Mouse (Mus musculus) intestine, postnatal 0 days (tissue): Measurements from ENCODE around the gene Mrc2. TPM values are rescaled to one million over a fixed set of nuclear protein-coding genes. Genes with fewer than 3 reads are reported as not detected.
A peak's percentile ranks its signal among the peaks of the same experiment; 100 is the strongest.

Experiments
- ATAC-seq: fragments of 200-750 bp; cut with Nextera tagmentation; 2 replicates; pipeline ENCODE4 v1.8.0; 2017; ENCODE audit warnings: mild to moderate bottlenecking, moderate TSS enrichment, moderate library complexity
- H3K27ac ChIP-seq: fragments of 300-500 bp; sonication (generic); 2 replicates; pipeline ENCODE4 v1.5.1; 2014; ENCODE audit warnings: mild to moderate bottlenecking, low read depth, low read length, moderate library complexity
- H3K27me3 ChIP-seq: fragments of 300-500 bp; sonication (generic); replicated peaks from 2 replicates; pipeline ENCODE4 v1.6.1; 2014; ENCODE audit warnings: low read length, mixed read lengths; ENCODE audit not compliant: control insufficient read depth, insufficient read depth
- H3K36me3 ChIP-seq: fragments of 300-500 bp; sonication (generic); 2 replicates; pipeline ENCODE4 v1.6.1; 2014; ENCODE audit warnings: mild to moderate bottlenecking, moderate library complexity; ENCODE audit not compliant: control insufficient read depth, insufficient read depth
- H3K4me1 ChIP-seq: fragments of 300-500 bp; sonication (generic); replicated peaks from 2 replicates; pipeline ENCODE4 v1.6.1; 2014; ENCODE audit warnings: antibody characterized with exemption, low read length, mixed read lengths; ENCODE audit not compliant: control insufficient read depth, insufficient read depth
- H3K4me2 ChIP-seq: fragments of 300-500 bp; sonication (generic); replicated peaks from 2 replicates; pipeline ENCODE4 v1.6.1; 2014; ENCODE audit warnings: low read depth, mild to moderate bottlenecking, moderate library complexity
- H3K4me3 ChIP-seq: fragments of 300-500 bp; sonication (generic); 2 replicates; pipeline ENCODE4 v1.5.1; 2014; ENCODE audit warnings: low read depth, low read length
- H3K9ac ChIP-seq: fragments of 300-500 bp; sonication (generic); 2 replicates; pipeline ENCODE4 v1.6.1; 2014; ENCODE audit warnings: mild to moderate bottlenecking, low read depth, low read length
- H3K9me3 ChIP-seq: fragments of 300-500 bp; sonication (generic); 2 replicates; pipeline ENCODE4 v1.6.1; 2016; ENCODE audit warnings: mixed run types; ENCODE audit not compliant: control insufficient read depth
- CTCF ChIP-seq: sonication (generic); IDR thresholded peaks from 2 replicates; pipeline ENCODE4 v1.5.1; 2016; ENCODE audit warnings: low read depth, mild to moderate bottlenecking, control low read depth, antibody characterized with exemption, moderate library complexity
- WGBS: fragments of 180-500 bp; shearing (Covaris S2); extraction: QIAGEN DNeasy Blood & Tissue Kit; methylation state at CpG from one replicate; pipeline ENCODE4 v1.1.7; 2014; 5-methylcytosine and 5-hydroxymethylcytosine counted together
- polyA plus RNA-seq: library from polyadenylated mRNA; unstranded; fragments of >200 nt; fragmentation: Nextera tagmentation; extraction: Ambion mirVana; gene quantifications from 2 replicates; pipeline ENCODE4 v1.2.1, GENCODE M21; 2015

The Mrc2 gene
- polyA plus RNA-seq, 1 experiment from 2014 or later: 1.7 TPM

GRCm38 (mm10) chr11:105338596-105339390 is 46.4 kb downstream of the Mrc2 start:
- no peak for ATAC-seq
- TF ChIP-seq CTCF: no peak
- no peak overlapping the region for H3K27ac ChIP-seq
- H3K4me1 ChIP-seq: no peaks in the 10 kb centered on the region
- H3K9me3 ChIP-seq: no peaks in the 10 kb centered on the region
- H3K27me3 ChIP-seq: no peaks in the 10 kb centered on the region
- no peaks in the 10 kb centered on the region for H3K36me3 ChIP-seq
- no peak overlapping the region for H3K4me2 ChIP-seq
- no peak overlapping the region for H3K4me3 ChIP-seq
- no peak overlapping the region for H3K9ac ChIP-seq
- 81% methylated on average over 12 of the region's 12 CpGs for WGBS

DNA sequence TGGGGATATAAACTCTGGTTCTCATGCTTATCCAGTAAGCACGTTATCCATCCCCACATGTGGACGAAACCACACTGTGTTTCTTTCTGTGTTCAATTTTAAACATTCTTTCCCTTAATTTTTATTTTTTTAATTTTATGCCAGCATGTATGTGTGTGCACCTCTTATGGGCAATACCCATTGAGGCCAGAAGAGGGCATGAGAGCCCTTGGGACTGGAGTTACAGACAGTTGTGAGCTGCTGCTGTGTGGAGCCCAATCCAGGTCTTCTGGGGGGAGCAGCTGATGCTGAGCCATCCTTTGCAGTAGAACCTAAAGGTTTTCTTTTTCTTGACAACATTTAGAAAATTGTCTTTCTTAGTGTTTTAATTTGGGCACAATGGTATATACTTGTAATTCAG is 52.8 kb downstream of the Mrc2 start:
- no peaks in the 10 kb centered on the region for H3K27me3 ChIP-seq
- no peak overlapping the region for H3K4me3 ChIP-seq
- peaks cover 4% of the 10 kb centered on the region; the same call in 1 of the 2 replicates for H3K36me3 ChIP-seq
- H3K27ac ChIP-seq: no peak overlapping the region
- H3K4me2 ChIP-seq: no peak overlapping the region
- peak; percentile 75 for TF ChIP-seq CTCF
- no peak for ATAC-seq
- 90% methylated on average over 2 of the region's 2 CpGs for WGBS
- H3K4me1 ChIP-seq: no peaks in the 10 kb centered on the region
- no peak overlapping the region for H3K9ac ChIP-seq
- H3K9me3 ChIP-seq: no peaks in the 10 kb centered on the region

DNA sequence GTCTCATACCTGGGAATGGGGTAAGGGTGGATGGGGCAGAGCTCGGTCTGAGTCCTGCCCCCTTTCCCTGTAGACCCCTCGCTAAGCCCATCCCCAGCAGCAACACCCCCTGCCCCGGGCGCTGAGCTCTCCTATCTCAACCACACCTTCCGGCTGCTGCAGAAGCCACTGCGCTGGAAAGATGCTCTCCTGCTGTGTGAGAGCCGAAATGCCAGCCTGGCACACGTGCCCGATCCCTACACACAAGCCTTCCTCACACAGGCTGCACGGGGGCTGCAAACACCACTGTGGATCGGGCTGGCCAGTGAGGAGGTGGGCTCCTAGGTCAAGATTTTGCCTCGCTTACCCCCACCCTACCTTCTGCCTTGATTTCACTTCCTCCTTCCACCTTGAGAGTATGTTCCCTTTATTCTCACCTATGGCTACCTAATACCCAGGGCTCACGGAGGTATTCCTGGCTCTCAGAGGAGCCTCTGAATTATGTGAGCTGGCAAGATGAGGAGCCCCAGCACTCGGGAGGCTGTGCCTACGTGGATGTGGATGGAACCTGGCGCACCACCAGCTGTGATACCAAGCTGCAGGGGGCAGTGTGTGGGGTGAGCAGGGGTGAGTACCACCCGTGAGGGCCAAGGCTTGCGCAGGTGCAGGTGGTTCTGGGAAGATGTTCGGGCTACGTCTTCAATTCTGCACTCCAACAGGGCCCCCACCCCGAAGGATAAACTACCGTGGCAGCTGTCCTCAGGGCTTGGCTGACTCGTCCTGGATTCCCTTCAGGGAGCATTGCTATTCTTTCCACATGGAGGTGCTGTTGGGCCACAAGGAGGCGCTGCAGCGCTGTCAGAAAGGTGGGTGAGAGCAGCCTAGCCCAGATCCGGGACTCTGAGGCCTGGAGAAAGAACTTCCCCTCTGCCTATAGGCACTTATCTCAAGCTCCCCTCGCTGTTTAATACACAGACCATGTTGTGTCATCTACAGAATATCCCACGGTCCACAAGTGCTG is 55.0 kb downstream of the Mrc2 start:
- Histone ChIP-seq H3K36me3 (peaks cover 4% of the 10 kb centered on the region; the same call in 1 of the 2 replicates), H3K9ac (no peak overlapping the region), H3K9me3 (no peaks in the 10 kb centered on the region), H3K27me3 (no peaks in the 10 kb centered on the region), H3K4me2 (no peak overlapping the region), H3K4me3 (no peak overlapping the region), H3K4me1 (peaks cover 3% of the 10 kb centered on the region; the same call in 1 of the 2 replicates), H3K27ac (no peak overlapping the region)
- 56% methylated on average over 28 of the region's 28 CpGs for WGBS
- ATAC-seq: peak; percentile 66
- TF ChIP-seq CTCF: peak; percentile 93

DNA sequence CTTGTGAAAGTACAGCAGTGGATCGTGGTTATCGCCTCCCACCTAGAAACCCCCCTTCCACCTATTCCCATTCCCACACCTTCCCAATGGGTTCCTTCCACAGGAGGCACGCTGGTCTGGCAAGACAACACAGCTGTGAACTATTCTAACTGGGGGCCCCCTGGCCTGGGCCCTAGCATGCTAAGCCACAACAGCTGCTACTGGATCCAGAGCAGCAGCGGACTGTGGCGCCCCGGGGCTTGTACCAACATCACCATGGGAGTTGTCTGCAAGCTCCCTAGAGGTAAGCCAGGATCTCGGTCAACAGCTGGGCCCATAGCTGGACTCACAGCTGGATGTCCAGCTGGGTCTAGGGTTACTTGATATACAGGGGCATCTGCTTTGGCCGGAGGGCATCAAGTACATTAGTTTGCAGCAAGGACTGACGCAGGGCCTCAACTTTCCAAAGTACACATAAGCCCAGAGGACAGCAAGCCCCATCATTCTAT is 56.1 kb downstream of the Mrc2 start:
- WGBS: 92% methylated on average over 9 of the region's 9 CpGs
- no peak overlapping the region for H3K4me2 ChIP-seq
- peaks cover 4% of the 10 kb centered on the region; the same call in 1 of the 2 replicates for H3K36me3 ChIP-seq
- H3K4me3 ChIP-seq: no peak overlapping the region
- no peak overlapping the region for H3K27ac ChIP-seq
- TF ChIP-seq CTCF: no peak
- H3K9me3 ChIP-seq: no peaks in the 10 kb centered on the region
- H3K9ac ChIP-seq: no peak overlapping the region
- peaks cover 14% of the 10 kb centered on the region for H3K4me1 ChIP-seq
- no peaks in the 10 kb centered on the region for H3K27me3 ChIP-seq
- no peak for ATAC-seq

GRCm38 (mm10) chr11:105349780-105350324 is 57.4 kb downstream of the Mrc2 start:
- H3K9ac ChIP-seq: no peak overlapping the region
- peaks cover 4% of the 10 kb centered on the region; the same call in 1 of the 2 replicates for H3K36me3 ChIP-seq
- peaks cover 14% of the 10 kb centered on the region for H3K4me1 ChIP-seq
- no peak overlapping the region for H3K4me2 ChIP-seq
- no peak for ATAC-seq
- no peaks in the 10 kb centered on the region for H3K27me3 ChIP-seq
- H3K4me3 ChIP-seq: no peak overlapping the region
- WGBS: 83% methylated on average over 19 of the region's 19 CpGs
- TF ChIP-seq CTCF: no peak
- H3K27ac ChIP-seq: no peak overlapping the region
- no peaks in the 10 kb centered on the region for H3K9me3 ChIP-seq
